Mouse (Mus musculus) urinary bladder, postnatal 4 days (tissue): Measurements from ENCODE around the gene Appl2.
"Not testable (repeated sequence)": the region's sequence is repeated elsewhere in the genome, so short reads cannot be mapped to it uniquely, and the experiment has no call there.

Experiments
- DNase-seq, 2 experiments: peaks; one replicate each; pipeline ENCODE4 v3.0.0; 2021 to 2022; ENCODE audit warnings: low spot score in 2 of 2

The Appl2 gene

GRCm38 (mm10) chr10:83648131-83649020 lies at the start of gene Appl2:
TSS of gene Appl2 (minus strand) at chr10:83648738.
- DNase-seq = peak; percentile 93 to 94

DNA sequence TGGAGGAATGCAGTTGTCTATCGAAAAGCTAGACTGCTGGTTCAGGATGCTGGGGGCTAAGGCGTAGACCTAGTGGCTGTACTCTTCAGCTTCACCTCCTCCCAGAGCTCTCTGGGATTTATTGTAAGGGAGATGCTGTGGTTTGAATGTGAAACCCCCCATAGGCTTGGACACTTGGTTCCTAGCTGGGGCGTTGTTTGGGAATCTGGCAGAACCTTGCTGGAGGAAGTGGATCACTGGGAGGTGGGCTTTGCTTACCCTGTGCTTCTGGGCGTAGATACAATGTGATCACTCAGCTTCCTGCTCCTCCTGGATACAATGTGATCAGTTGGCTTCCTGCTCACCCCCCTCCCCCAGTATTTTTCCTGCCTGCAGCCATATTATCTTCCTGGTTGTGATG lies 47.7 kb upstream of the Appl2 start:
- no peak for DNase-seq

GRCm38 (mm10) chr10:83692175-83692895 lies 43.8 kb upstream of the Appl2 start:
- no peak for DNase-seq

DNA sequence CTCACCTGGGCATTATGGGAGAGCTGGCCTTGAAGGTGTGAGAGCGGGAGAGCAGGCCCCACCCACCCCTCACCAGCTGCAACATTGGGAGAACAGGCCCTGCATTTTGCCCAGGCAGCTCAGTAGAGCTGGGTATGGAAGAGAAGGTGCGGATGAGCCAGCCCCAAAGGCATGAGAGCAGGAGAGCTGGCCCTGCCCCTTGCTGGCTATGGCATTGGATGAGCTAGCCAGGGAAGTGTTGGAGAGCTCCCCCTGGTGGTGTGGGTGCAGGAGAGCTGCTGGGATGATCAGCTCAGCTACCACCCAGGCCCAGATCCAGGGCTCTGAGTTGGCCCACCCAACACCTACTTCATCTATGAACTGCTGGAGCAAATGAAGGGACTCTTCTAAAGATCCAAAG lies 39.7 kb upstream of the Appl2 start:
- no peak for DNase-seq

DNA sequence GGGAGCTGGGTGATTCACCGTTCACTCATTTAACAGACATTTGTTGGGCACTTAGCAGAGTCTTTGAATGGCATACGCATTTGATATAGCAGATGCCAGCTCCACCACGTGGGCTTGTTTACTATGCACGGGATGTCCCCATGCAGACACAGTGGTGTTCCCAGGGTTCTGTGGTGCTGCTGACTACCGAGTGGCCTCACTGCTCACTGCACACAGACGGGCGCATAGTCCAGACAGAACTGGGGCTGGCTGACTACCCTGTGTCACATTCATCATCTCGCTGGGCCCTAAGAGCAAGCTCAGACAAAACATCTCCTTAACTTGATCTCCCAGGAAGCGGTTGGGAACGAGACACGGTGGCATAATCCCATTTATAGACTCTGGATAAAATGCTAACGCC lies 32.8 kb upstream of the Appl2 start:
- DNase-seq = no peak

DNA sequence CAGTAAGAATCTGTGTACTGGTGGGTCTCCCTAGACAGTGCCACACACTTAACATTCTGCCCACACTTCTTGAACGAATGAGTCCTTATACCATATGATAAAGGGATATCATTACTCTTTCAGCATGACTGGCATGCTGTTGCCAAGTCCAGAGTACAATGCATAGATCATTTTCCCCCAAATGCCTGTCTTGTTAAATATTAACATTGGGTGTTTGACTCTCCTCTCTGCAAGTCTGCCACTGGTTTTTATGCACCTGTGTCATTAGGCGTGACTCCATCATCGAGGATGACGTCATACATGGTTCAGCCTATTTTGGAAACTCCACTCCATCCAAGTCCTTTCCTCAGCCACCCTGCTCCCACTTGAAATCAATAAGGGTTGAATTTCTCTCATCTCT lies 18.0 kb upstream of the Appl2 start:
- no peak for DNase-seq

DNA sequence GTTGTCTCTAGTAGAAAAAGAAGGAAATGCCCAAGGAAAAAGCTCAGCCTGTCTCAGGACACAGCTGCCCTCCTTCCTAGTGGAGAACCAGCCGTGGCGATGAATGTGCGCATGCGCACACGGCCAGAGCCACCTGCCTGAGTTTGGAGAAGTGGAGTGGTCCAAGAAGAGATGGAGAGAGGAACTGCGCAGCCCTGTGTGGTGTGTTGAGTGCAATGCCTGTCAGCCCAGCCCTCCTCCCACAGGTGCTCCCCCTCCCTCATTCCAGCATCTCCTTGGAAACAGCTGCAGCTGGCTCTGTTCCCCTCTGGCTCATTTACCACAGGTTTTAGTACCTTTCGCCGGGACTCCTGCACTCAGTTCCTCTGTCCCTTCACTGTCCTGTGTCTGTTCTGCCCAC lies 13.4 kb upstream of the Appl2 start:
- DNase-seq = no peak

- DNase-seq = no peak
Measured at GRCm38 (mm10) chr10:83660605-83661004, 12.1 kb upstream of the Appl2 start.

DNA sequence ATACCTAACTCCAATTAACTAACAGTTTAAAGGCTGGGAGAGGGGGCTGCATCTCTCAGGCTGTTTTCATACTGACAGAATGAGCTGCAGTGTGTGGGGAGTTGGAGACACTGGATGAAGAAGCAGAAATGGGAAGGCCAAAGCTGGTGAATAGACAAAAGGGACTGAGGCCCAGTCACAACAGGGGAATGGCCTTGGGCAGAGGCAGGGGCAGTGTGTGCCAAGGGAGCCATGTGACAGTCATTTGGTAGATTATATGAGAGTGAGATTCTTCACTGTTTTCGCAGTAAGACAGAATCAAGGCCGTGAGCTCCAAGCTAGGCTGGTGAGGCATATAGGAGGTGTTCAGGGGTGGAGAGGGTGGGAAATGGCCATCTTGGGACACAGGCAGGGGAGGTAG lies 6.1 kb upstream of the Appl2 start:
- DNase-seq = no peak

DNA sequence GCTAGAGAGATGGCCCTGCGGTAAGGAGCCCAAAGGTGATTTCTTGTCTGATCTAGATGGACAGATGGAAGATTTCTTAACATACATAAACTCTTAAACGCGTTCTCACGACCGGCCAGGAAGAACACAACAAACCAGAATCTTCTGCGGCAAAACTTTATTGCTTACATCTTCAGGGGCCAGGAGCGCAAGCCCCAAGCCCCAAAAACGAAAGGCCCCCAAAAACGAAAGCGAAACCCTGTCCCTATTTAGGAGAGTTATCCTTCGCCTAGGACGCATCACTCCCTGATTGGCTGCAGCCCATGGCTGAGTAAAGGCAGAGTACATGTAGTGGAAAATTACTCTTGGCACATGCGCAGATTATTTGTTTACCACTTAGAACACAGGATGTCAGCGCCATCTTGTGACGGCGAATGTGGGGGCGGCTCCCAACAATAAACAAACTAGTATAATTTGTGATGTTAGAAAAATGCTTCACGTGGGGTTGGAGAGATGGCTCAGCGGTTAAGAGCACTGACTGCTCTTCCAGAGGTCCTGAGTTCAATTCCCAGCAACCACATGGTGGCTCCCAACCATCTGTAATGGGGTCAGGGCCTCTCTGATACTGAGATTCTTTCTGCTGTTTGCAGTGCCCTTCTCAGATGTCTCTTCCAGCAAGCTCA lies 3.8 kb upstream of the Appl2 start:
- DNase-seq = not testable (repeated sequence)

DNA sequence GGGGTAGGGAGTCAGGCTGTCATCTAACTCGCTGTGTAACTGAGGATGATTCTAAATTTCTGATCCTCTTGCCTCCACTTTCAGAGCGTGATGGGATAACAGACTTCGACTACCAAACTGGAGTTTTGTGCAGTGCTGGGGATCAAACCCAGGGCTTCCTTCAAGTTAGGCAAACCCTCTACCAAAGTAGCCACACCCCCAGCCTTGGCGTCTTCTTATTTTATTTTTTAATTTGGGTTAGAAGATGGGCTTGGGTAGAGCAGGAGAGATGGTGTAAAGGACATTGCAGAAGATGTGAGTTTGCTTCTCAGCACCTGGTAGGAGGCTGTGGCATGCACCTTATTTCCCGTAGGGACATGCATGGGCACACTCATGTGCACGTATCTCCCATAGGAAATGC lies 499 bp upstream of the Appl2 start:
- no peak for DNase-seq

- DNase-seq = no peak
Measured at GRCm38 (mm10) chr10:83646351-83646885, 2.1 kb downstream of the Appl2 start.

GRCm38 (mm10) chr10:83645716-83645990 lies 2.9 kb downstream of the Appl2 start:
- no peak for DNase-seq

- no peak for DNase-seq
Measured at GRCm38 (mm10) chr10:83644865-83645715, 3.4 kb downstream of the Appl2 start.

DNA sequence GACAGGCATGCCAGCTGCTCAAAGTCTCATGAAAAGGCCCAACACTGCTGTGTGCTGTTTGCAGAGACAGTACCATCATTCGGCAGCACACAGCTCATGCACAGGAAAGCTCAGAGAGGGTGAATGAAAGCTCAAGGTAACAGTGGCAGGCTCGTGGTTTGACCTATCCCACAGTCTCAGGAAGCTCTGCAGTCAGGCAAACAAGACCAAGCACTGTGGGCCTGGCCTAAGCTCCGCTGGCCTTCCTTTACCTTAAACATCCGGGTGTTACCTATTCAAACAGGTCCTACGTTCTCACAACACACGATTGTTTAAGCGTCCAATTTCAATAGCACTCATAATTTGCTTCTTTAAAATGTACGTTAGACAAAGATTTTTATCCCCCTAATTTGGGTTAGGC lies 4.4 kb downstream of the Appl2 start:
- DNase-seq = no peak

DNA sequence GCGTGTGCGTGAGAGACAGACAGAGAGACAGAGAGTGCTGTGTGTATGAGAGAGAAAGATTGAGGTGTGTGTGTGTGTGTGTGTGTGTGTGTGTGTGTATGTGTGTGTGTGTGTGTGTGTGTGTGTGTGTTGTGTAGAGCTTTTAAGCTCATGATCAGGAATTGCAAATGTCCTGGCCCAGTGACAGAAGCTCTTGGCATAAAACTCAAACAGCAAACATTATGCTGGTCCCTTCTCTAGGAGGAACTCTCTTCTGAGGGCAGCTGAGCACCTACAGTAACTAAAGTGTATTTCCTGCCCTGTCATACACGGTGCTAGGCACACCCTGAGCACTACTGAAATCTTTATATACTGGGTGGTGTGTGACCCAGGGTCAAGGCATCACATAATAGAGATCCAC lies 6.9 kb downstream of the Appl2 start:
- no peak for DNase-seq

DNA sequence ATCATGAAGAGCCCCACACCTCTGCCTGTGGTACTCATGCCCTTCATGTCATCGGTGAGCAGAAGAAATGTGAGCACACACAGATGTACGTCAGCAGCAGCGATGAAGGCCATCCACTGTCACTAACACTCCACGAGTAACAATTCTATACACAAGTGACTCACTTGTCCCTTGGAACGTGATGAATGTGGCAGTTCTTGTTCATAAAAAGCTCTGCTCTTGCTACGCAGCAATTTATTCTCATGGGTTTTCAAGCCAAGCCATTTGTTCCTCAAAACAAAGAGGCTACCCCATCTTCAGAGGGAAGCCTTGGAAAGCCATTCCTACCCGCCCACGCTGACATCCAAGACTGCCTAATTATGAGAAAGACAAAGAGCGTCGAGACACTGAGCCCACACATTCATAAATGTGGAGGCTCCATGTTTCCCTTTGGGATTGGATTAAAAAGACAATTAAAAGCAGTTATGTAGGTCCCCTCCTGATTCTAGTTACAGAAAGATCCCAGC lies 8.6 kb downstream of the Appl2 start:
- DNase-seq = no peak

- peak; percentile 69 to 71 for DNase-seq
Measured at GRCm38 (mm10) chr10:83637295-83637694, 11.2 kb downstream of the Appl2 start.

DNA sequence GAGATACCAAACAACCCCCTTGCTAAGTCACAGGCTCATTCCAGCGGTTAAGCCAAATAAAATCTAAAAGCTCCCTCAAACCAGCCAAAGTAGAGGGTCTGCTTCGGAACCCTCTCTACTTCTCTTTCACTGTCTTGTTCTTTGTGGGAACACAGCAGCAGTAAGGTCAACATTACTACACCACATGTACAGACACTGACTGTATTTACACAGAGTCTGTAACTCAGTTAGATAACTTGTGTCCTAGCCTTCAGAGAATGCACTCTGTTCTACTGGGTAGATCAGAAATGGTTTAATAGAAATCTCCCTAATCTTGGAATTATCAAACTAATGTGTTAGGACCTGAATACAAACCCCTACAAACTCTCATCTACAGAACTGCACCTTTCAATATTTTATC lies 12.3 kb downstream of the Appl2 start:
- no peak for DNase-seq

GRCm38 (mm10) chr10:83634461-83634860 lies 14.1 kb downstream of the Appl2 start:
- DNase-seq = no peak

- no peak for DNase-seq
Measured at GRCm38 (mm10) chr10:83632806-83633374, 15.6 kb downstream of the Appl2 start.
